Mouse (Mus musculus) heart, adult 2 months (tissue): ENCODE measurements around the gene Arhgef11.

Source experiments
- CTCF ChIP-seq: fragments of 200-600 bp; IDR thresholded peaks from 2 replicates; pipeline ENCODE4 v1.8.1; 2022; ENCODE audit warnings: antibody characterized with exemption, mild to moderate bottlenecking, moderate library complexity
- POLR2A ChIP-seq: fragments of 200-500 bp; IDR thresholded peaks from 2 replicates; pipeline ENCODE4 v1.6.1; 2011; ENCODE audit warnings: mild to moderate bottlenecking, low read depth, low read length, control low read depth; ENCODE audit not compliant: insufficient read depth

DNA sequence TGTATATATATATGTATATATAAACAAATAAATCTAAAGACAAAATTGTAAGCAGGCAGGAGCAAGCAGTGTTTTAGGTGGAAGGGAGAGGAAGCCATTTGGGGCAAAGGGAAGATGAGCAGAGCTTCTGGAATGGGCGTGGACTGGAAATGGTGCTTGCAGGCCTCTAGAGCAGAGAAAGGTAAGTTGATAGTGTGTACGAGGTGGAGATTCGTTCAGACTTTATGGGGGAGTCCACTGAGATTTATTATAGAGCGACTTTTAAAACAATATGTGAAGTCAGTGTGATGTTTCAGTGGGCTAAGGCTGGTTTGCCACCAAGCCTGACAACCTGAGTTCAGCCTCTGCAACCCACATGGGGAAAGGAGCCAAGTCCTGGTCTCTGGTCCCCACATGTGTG is 7.5 kb downstream of the Arhgef11 start:
- TF ChIP-seq POLR2A (no peak), CTCF (no peak)
